Mouse (Mus musculus): ENCODE results near the gene Dnajc24. TPM values are rescaled to one million over a fixed set of nuclear protein-coding genes. Genes with fewer than 3 reads are reported as not detected.

Dnajc24 gene
- 10.3 and 13.4 TPM in 2 replicates for polyA plus RNA-seq (2012; rRNA removed)

GRCm38 (mm10) chr2:106002835-106003739 lies at the start of gene Dnajc24:
Gene Dnajc24, minus strand, starts transcription at chr2:106003549.

Other genes starting within 250 kb of the Dnajc24 start
- 5.8 and 10.5 TPM in 2 replicates for gene Elp4, start 99.0 kb downstream of the Dnajc24 start, polyA plus RNA-seq (2012; rRNA removed)
- 2.8 and 4.7 TPM in 2 replicates for gene Immp1l, start 98.9 kb downstream of the Dnajc24 start, polyA plus RNA-seq (2012; rRNA removed)

All from ovary, adult 2 months (tissue).